Mouse (Mus musculus): ENCODE results near the gene Prss46. TPM values are rescaled to one million over a fixed set of nuclear protein-coding genes. Genes with fewer than 3 reads are reported as not detected.

The Prss46 gene
- 0.07 TPM in 1 of 2 replicates, not detected in the other for polyA plus RNA-seq (2012; rRNA removed)

GRCm38 (mm10) chr9:110844206-110844605 is at the start of gene Prss46:
Gene Prss46, plus strand, starts transcription at chr9:110844506.

GRCm38 (mm10) chr9:110797866-110798265 is 46.4 kb upstream of the Prss46 start, which contains the start of gene Prss42:
Gene Prss42, plus strand, starts transcription at chr9:110798166.

GRCm38 (mm10) chr9:110813789-110814188 is 30.5 kb upstream of the Prss46 start, which contains the start of gene Prss44:
Gene Prss44, plus strand, starts transcription at chr9:110813994.

GRCm38 (mm10) chr9:110826390-110826789 is 17.9 kb upstream of the Prss46 start, which contains the start of gene Prss43:
Gene Prss43, plus strand, starts transcription at chr9:110826690.

GRCm38 (mm10) chr9:110834411-110834810 is 9.9 kb upstream of the Prss46 start, which contains the start of gene Prss45:
Gene Prss45, plus strand, starts transcription at chr9:110834588.

GRCm38 (mm10) chr9:110857781-110858472 is 13.6 kb downstream of the Prss46 start, which contains the start of gene Prss50:
Gene Prss50, plus strand, starts transcription at chr9:110857967.

GRCm38 (mm10) chr9:110879191-110879920 is 35.0 kb downstream of the Prss46 start, which contains the start of gene Als2cl:
Gene Als2cl, plus strand, starts transcription at chr9:110879870.

GRCm38 (mm10) chr9:110879998-110880561 is 35.8 kb downstream of the Prss46 start, which contains the start of gene Tmie:
Gene Tmie, minus strand, starts transcription at chr9:110880113.

Other genes starting within 250 kb of the Prss46 start
- 24.7 and 27.6 TPM in 2 replicates for gene Nradd, start 220.1 kb upstream of the Prss46 start, polyA plus RNA-seq (2012; rRNA removed)
- gene Nbeal2, start 190.3 kb upstream of the Prss46 start, polyA plus RNA-seq (2012; rRNA removed) = 16.4 and 16.6 TPM in 2 replicates
- gene Ccdc12, start 188.0 kb upstream of the Prss46 start, polyA plus RNA-seq (2012; rRNA removed) = 82.1 and 85.3 TPM in 2 replicates
- gene Myl3, start 102.6 kb upstream of the Prss46 start, polyA plus RNA-seq (2012; rRNA removed) = 0.73 and 8.6 TPM in 2 replicates
- 15.0 and 20.5 TPM in 2 replicates for gene Pth1r, start 97.4 kb upstream of the Prss46 start, polyA plus RNA-seq (2012; rRNA removed)
- not detected in 2 replicates for gene Prss42, start 46.3 kb upstream of the Prss46 start, polyA plus RNA-seq (2012; rRNA removed)
- not detected in 2 replicates for gene Prss44, start 30.5 kb upstream of the Prss46 start, polyA plus RNA-seq (2012; rRNA removed)
- 0.03 TPM in 1 of 2 replicates, not detected in the other for gene Prss43, start 17.8 kb upstream of the Prss46 start, polyA plus RNA-seq (2012; rRNA removed)
- gene Prss45, start 9.9 kb upstream of the Prss46 start, polyA plus RNA-seq (2012; rRNA removed) = 0.14 TPM in 1 of 2 replicates, not detected in the other
- gene Prss50, start 13.5 kb downstream of the Prss46 start, polyA plus RNA-seq (2012; rRNA removed) = 0.18 and 0.27 TPM in 2 replicates
- 4.0 and 5.5 TPM in 2 replicates for gene Als2cl, start 35.4 kb downstream of the Prss46 start, polyA plus RNA-seq (2012; rRNA removed)
- 3.4 and 4.6 TPM in 2 replicates for gene Tmie, start 35.6 kb downstream of the Prss46 start, polyA plus RNA-seq (2012; rRNA removed)
- not detected in 2 replicates for gene Fam240a, start 72.4 kb downstream of the Prss46 start, polyA plus RNA-seq (2012; rRNA removed)
- gene Tdgf1, start 101.7 kb downstream of the Prss46 start, polyA plus RNA-seq (2012; rRNA removed) = 0.06 and 0.17 TPM in 2 replicates
- gene Lrrc2, start 107.0 kb downstream of the Prss46 start, polyA plus RNA-seq (2012; rRNA removed) = 0.26 and 0.39 TPM in 2 replicates
- gene Rtp3, start 146.1 kb downstream of the Prss46 start, polyA plus RNA-seq (2012; rRNA removed) = 0.20 TPM in 1 of 2 replicates, not detected in the other
- gene Ltf, start 174.8 kb downstream of the Prss46 start, polyA plus RNA-seq (2012; rRNA removed) = 0.26 and 0.92 TPM in 2 replicates
- 0.84 and 1.0 TPM in 2 replicates for gene Ccrl2, start 213.0 kb downstream of the Prss46 start, polyA plus RNA-seq (2012; rRNA removed)